Mouse (Mus musculus) gastrocnemius, adult 18-20 months (tissue): Measurements from ENCODE around the gene Shroom1. TPM values are rescaled to one million over a fixed set of nuclear protein-coding genes. Genes with fewer than 3 reads are reported as not detected.

ENCODE experiments used
- DNase-seq: peaks from one replicate; pipeline ENCODE4 v3.0.0; 2021; ENCODE audit warnings: low spot score
- total RNA-seq, 2 experiments: library from RNA; stranded (reverse); gene quantifications; 2 replicates each; pipeline ENCODE4 v1.2.3; 2021

The Shroom1 gene
- total RNA-seq, 2 experiments from 2014 or later, result 0.71 to 0.73 TPM

DNA sequence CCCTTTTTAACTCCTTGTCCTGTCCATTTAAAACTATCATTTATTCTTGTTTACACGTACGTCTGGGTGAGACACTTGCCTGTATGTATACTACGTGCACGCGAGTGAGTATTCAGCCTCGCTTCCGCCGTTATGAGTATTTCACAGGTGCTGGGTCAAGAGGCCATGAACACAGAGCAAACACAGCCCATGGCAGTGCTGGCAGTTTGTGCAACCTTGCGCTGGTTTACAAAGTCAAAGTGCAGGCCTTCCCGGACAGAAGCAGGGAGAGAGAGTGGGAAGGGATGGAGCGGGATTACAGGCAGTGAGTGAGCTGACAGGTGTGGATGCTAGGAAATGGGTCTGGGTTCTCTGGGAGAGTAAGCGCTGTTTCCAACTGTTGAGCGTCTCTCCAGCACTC, 10.8 kb upstream of the Shroom1 start:
- no peak for DNase-seq

DNA sequence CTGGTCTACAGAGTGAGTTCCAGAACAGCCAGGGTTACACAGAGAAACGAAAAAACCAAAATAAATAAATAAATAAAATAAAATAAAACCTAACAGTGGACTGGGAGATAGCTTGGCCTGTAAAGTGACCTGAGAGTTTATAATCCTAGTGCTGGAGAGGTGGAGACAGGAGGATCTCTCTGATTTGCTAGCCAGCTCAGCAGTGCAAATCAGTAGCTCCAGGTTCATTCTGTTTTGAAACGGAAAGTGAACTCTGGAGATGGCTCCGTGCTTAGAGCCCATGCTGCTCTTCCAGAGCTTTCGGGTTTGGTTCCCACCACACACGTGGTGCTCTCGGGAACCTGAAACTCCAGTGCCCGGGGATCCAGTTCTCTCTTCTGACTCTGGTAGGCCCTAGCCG, 9.0 kb upstream of the Shroom1 start:
- DNase-seq, result no peak

DNA sequence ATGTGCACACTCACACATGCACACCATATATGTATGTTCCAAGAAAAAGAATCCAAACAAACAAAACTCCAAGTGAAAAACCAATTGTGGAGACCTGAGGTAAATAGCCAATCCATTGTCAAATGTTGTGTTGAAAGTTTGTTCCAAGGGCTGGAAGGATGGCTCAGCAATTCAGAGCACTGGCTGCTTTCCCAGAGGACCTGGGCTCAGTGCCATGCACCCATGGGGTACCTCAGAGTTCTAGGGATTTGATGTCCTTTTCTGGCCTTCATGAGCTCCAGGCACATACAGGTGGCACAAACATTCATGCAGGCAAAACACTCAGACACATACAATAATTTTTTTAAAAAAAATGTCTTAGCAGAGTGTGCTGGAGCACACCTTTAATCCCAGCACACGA, 8.5 kb upstream of the Shroom1 start:
- DNase-seq, result peak; percentile 69

DNA sequence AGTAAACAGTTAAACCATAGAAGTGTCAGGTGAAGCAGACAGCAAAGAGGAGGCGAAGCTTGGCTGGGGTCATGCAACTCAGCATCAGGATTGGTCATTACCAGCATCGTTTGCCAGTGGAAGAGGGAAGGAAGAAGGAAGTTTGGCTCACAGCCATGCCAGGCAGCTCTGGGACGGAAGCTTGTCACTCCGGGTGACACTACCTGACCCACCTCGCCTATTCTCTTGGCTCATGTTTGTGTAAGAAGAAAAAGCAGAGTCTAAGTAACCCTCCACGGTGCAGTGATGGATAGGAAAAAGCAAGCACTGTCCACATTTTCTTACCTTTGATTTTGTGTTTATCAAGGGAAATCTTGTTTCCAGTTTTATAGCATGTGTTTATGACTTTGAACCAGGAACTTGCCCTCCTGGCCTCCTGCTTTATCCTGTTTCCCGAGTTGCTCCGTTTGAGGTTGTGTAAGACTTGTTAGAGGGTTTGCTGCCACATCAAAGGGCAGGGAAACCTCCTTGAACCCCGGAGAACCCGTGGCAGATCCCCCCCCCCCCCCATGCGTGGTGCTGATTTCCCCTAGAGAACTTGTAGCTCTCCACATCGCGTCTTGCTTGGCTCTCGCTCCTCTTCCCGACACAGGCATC, 6.8 kb upstream of the Shroom1 start:
- DNase-seq, result no peak

DNA sequence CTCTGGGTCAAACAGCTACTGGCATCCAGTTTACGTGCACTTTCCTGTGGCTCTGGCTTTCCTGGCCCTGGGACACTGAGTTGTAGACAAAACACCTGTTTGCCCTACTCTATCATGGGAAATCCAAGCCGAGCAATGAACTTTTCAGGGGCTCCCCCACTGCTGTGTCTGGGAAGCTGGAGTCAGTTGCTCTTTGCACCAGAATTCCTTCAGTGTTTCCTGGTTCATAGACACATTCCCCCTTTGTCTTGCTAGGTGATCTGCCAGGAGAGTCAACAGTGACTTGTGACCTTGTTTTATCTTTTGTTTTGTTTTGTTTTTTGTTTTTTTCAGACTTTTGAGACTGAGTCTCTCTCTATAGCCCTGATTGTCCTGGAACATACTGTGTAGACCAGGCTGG, 5.6 kb upstream of the Shroom1 start:
- no peak for DNase-seq

DNA sequence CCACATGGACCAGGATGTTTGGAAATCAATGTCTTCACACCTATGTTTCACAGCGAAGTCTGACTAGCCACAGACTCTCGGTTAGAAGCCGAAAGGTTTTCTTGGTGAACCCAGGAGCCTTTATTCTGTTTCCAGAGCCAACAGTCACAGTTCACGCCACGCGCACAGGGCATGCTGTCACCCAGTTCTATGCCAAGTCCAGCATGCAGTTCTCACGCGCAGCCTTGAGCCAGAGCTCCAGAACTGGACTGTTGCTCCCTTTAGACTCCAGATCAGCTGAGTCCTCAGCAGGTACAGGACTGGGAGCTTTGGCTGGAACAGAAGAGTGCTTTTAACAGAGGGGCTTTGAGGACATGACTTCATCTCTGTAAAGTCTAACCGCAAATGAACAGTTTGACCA, 4.6 kb upstream of the Shroom1 start:
- DNase-seq, result no peak

DNA sequence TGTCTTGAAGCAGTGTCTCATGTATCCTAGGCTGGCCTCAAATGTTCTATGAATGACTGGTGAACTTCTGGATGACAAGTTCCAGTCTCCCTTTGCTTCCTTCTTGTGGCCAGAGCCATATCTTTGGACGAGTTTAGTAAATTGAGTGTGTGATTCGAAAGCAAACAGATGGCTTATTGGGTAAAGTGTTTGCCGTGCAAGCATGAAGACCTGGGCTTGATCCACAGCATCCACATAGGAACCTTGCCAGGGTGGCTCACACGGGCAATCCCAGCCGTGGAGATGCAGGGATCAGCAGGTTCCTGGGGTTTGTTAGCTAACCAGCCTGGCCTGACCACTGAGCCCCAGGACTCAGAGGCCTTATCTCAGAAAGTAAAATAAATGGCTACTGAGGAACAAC, 4.0 kb upstream of the Shroom1 start:
- DNase-seq, result no peak

DNA sequence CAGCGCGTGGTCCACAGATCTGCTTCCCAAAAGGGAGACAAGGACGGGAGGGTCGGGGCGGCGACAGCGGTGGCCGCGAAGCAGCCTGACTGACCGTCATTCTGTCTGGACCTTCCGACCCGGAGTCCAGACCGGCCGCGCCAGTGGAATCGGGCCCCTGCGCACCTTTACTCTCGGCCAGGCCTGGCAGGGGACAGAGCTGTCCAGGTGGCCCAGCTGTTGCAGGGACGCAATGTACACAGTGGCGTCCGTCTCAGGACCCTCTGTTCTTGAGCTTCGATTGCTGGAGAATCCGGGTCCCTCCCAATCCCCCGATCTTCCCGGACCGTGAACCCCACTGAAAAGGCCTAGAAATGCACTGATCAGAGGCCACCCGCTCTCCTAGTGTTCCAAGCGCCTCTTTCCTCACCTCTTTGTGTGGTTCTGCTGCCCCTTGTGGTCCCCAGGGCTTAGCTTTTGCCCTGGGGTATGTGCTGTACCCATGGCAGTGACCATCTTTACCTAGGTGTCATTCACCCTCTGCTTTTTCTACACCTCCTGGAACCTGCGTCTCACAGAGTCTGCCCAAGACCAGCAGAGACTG, 458 bp downstream of the Shroom1 start:
- DNase-seq, result no peak

DNA sequence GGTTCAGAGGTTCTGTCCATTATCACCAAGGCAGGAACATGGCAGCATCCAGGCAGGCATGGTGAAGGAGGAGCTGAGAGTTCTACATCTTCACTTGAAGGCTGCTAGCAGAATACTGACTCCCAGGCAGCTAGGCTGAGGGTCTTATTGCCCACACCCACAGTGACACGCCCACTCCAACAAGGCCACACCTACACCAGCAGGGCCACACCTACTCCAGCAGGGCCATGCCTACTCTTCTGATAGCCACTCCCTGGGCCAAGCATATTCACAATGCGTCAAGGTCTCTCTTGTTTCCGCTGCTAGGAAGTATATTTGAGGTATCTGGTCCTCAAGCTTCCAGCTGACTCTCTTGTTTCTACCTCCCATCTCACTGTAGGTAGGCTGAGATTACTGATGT, 2.0 kb downstream of the Shroom1 start:
- no peak for DNase-seq

DNA sequence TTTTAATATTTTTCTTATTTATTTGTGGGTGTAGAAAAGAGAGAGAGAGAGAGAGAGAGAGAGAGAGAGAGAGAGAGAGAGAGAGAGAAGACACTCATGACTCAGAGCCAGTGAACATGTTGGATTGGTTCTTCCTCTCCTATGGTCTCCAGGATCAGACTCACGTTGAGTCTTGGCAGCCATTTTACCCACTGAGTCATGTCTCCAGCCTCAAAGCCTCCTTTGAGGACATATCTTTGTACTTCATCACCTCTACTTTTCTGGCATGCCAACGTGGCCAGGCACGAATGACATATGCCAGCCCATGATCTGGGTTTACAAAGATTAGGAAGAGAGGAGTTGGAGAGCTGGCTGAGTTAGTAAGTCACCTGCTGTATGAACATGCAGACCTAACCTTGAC, 3.2 kb downstream of the Shroom1 start:
- DNase-seq, result no peak

DNA sequence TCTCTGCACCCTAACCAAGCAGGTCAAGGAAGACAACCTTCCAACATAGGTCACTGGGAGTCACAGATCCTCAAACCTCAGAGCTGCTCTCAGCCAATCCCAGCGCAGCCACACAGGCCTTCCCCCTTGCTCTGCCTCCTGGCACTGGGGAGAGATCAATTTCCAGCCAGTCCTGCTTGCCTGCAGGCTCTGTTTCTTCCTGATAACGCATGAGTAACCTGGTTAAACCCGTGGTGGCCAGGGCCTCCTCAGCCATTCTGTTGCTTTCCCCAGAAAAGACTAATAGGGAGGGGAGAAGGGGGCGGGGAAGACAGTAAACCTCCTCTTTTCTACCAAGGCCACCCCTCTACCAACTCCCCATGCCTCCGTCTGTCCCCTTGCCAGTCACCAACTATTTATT, 4.7 kb downstream of the Shroom1 start:
- DNase-seq, result no peak

DNA sequence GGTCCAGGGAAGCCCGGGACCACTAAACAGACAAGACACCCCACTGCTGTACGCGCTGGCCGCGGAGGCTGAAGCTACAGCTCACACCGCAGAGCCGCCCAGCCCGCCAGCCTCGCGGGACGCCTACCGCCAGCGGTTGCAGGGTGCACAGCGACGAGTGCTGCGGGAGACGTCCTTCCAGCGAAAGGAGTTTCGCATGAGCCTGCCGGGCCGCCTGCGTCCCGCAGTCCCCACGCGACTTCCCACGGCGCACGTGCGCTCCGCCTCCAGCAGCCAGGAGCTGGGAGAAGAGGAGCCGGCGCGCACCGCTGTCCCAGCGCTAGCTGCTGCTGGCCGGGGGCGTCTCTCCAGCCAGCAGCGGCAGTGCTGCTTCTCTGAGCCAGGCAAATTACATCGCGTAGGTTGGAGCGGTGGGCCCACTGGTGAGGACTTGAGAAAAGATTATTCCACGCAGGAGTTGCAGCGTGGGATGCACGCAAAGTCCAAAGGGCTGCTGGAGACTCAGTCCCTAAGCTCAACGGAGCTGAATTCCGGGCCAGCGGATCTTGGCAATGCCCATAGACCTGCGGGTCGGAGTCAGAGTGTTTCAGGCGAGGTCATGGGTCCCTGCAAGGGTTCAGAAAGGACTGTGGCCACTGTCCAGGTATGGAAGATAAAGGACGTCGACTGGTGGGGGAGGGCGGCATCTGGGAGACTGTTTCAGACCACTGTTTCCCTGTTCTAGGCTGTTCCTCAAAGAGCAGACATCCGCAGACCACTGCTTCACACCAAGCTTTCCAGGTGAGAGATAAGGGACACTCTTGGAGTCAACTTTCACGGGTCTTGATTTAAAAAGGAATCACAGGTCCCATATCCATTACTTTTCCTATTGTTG, 6.8 kb downstream of the Shroom1 start:
- DNase-seq, result no peak

DNA sequence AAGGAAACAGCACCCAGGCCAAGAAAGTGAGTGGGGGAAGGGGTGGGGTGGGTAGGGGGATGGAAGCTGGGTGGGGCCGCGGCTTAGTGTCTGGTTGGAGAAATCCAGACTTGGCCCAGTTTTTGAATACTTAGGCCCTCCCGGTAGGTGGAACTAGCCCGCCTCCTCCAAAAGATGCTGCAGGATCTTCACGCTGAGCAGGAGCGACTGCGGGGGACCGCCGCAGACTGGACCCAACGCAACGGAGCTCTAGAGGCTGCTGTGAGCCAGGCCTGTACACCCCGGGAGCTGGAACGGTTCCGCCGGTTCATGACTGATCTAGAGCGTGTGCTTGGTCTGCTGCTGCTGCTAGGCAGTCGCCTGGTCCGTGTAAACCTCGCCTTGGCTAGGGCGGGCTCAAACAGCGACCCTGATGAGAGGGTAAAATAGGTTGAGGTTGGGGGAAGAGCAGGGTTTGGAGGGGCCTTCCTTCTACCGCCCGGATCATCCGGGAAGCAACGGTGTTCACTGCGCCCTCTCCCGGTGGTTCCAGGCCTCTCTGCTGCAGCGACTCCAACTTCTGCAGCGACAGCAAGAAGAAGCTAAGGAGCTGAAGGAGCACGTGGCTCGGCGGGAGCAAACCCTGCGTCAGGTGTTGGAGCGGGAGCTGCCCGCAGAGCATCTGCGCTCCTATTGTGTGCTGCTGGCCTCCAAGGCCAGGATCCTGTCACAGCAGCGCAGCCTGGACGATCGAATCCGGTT, 9.4 kb downstream of the Shroom1 start:
- peak; percentile 84 for DNase-seq

DNA sequence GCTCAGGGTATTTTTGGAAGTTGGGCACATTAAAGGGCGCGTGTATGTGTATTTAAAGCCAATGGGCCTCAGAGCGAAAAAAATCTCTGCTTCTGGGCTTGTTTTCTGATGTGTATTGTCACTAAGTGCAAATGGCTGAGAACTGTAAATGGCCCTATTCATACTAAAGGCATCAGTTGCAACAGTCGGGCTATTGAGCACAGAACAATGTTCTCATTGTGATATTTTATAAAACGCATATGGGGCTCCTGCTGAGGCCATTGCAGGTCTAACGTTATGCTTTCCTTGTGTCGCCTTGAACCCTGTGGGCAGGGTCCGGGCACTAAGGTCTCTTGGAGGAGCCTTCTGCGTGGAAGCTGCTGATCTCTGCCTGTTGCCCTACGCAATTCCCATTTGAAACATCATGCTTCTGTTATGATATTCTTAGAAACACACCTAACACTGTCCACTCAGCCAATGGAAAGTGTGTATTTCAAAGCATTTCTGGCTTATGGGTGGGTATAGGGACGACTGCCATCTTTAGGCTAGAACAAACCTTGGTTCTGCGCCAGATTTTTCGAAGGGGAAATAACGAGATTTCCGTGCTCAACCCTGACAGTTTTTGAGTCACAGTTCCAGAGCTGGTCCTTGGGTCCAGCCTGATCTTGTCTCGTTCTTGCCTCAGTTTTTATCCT, 12.4 kb downstream of the Shroom1 start:
- peak; percentile 33 for DNase-seq

DNA sequence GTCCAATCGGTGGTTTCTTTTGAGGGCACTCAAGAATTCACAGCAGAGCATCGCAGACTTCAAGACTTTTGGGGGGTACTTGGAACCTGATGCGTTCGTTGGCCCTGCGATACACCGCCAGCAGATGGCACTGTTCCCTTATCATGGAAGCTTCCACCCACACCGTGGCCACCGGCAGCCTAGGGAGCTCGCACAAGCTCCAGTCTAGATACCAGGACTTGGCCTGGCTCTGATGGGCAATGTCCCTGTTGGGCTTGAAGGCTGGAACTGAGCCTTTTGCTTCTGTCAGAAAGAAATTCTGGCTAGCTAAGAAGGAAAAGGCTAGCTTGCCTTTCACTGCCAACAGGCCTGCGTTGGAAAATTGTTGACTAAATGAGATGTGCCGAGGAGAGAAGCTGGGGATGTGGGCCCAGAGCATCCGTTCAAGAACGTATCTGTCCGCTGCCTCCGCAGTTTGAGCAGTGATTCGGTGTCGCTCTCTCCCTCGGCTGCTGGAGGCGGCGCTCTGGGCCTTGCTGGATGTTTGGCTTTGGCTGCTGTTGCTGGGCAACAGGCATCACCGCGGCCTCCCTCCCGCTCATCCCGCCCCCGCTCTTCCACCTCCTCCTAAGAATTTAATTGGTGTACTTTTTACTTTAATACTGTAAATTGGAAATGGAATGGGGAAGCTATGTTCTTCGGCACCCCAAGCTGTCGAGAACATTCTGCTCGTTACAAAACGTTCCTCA, 13.1 kb downstream of the Shroom1 start, which contains the start of gene Gm9837:
TSS of gene Gm9837 (minus strand) at position 512 of the 728 bp plus-strand sequence.
- peak; percentile 90 for DNase-seq

DNA sequence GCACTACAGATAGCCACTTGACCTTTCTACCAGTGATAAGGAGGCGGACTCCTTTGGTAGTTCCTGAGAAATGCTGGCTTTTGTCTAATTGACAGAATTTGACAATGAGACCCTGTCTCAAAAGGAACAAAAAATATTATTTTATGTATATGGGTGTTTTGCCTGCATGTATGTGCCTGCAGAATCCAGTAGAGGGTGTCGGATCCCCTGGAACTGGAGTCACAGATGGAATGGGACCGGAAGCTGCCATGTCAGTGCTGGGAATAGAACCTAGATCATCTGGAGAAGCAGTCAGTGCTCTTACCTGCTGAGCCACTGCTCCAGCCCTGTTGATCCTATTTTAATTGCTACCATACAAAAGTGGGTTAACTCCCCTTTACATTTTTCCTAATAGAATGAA, 15.7 kb downstream of the Shroom1 start:
- DNase-seq, result no peak

DNA sequence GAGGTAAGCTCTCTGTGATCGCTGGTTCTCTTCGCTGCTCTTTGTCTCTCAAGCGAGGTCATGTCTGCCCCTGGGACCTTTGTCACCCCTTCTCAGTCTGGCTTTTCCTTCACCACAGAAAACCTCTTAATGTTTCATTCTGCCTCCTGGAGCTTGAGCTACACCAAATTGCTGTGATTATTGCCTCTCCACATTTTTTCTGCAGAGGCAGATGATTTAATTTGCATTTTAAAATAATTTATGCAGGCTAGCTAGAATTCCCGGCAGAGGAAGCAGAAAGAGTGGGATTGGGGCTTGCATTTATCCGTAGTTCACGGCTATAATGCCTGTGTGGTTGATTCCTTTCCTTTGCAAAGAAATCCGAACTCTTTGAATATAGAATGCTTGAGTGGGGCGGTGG, 18.6 kb downstream of the Shroom1 start:
- DNase-seq, result no peak

DNA sequence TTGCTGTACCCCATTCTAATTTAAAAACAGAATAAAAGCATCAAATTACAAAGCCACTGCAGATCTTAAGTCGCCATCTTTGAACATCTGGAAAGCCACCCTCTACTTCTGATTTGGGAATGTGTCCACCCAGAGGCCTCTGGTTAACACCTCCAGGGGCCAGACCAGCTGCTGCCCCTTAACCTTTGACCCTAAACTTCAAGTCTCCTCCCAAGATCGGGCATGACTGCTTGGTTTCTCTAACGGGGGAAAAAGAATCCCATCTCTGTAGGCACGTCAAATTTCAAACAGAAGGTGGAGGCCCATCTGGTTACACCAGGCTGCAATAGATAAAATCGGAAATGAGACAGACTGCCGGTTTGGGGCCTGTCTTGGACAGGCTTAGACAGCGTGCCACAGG, 20.8 kb downstream of the Shroom1 start:
- no peak for DNase-seq

DNA sequence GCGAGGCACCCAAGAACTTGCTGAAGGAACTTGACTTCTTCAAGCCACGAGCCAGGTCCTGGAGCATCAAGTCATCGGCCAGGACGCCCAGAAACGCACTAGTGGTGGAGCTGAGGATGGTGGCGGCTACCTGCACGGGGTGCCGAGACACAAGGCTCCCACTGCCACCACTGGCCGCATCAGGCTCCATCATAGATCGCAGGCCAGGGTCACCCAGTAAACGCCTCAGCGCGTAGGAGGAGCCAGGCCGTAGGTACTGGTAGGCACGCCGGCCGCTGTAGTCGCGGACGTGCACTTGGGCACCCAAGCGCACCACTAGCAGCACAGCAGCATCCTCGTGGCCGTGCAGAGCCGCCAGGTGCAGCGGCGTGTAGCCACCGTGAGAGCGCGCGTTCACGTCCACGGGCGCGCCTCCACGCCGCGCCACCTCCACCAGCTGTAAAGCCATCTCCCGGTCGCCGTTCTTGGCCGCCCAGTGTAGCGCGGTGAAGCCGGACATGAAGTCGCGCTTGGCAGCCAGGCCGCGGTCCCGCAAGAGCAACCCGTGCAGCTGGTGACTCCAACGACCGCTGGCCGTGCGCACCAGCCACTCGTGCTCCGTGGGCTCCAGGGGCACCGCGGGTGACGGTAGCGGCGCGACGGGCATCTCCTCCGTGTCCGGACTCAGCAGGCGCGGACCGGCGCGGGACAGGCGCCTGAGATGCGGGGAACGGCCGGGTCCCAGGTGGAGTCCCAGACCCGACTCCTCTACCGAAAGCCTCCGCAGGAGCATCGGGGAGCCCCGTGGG, 21.6 kb downstream of the Shroom1 start:
- no peak for DNase-seq
